Mouse (Mus musculus) intestine, embryonic 14.5 days (tissue): Measurements from ENCODE around the gene Atp6v0a2. TPM values are rescaled to one million over a fixed set of nuclear protein-coding genes. Genes with fewer than 3 reads are reported as not detected.
"Not testable (repeated sequence)": the region's sequence is repeated elsewhere in the genome, so short reads cannot be mapped to it uniquely, and the experiment has no call there.

ENCODE experiments used
- ATAC-seq: fragments of 200-750 bp; cut with Nextera tagmentation; replicated peaks from 2 replicates; pipeline ENCODE4 v1.8.0; 2017; ENCODE audit warnings: low read depth, moderate number of reproducible peaks, moderate TSS enrichment, moderate library complexity; ENCODE audit not compliant: low FRiP score, low TSS enrichment
- DNase-seq: peaks from one replicate; pipeline ENCODE4 v3.0.0-alpha.2; 2018; ENCODE audit warnings: low spot score
- H3K27ac ChIP-seq: fragments of 300-500 bp; sonication (generic); 2 replicates; pipeline ENCODE4 v1.5.1; 2014; ENCODE audit warnings: low read depth, mild to moderate bottlenecking, control low read depth
- H3K27me3 ChIP-seq: fragments of 300-500 bp; sonication (generic); replicated peaks from 2 replicates; pipeline ENCODE4 v1.6.1; 2014; ENCODE audit warnings: low read length, control low read depth; ENCODE audit not compliant: control insufficient read depth, insufficient read depth
- H3K36me3 ChIP-seq: fragments of 300-500 bp; sonication (generic); 2 replicates; pipeline ENCODE4 v1.6.1; 2014; ENCODE audit warnings: low read length, control low read depth; ENCODE audit not compliant: control insufficient read depth, insufficient read depth
- H3K4me1 ChIP-seq: fragments of 300-500 bp; sonication (generic); replicated peaks from 2 replicates; pipeline ENCODE4 v1.6.1; 2014; ENCODE audit warnings: low read length, control low read depth, mixed read lengths; ENCODE audit not compliant: control insufficient read depth, insufficient read depth
- H3K4me2 ChIP-seq: fragments of 300-500 bp; sonication (generic); 2 replicates; pipeline ENCODE4 v1.6.1; 2014; ENCODE audit warnings: low read length
- H3K4me3 ChIP-seq: fragments of 300-500 bp; sonication (generic); 2 replicates; pipeline ENCODE4 v1.5.1; 2014; ENCODE audit warnings: low read depth, low read length, control low read depth, mixed read lengths
- H3K9ac ChIP-seq: fragments of 300-500 bp; sonication (generic); 2 replicates; pipeline ENCODE4 v1.6.1; 2014; ENCODE audit warnings: mild to moderate bottlenecking, low read length
- H3K9me3 ChIP-seq: fragments of 300-500 bp; sonication (generic); 2 replicates; pipeline ENCODE4 v1.6.1; 2016; ENCODE audit warnings: low read length, control low read depth; ENCODE audit not compliant: control insufficient read depth
- WGBS: fragments of 180-500 bp; shearing (Covaris S2); extraction: QIAGEN DNeasy Blood & Tissue Kit; methylation state at CpG from one replicate; pipeline ENCODE4 v1.1.7; 2014; 5-methylcytosine and 5-hydroxymethylcytosine counted together
- polyA plus RNA-seq: library from polyadenylated mRNA; unstranded; fragments of >200 nt; fragmentation: Nextera tagmentation; extraction: Ambion mirVana; gene quantifications from 2 replicates; pipeline ENCODE4 v1.2.1, GENCODE M21; 2014

Gene Atp6v0a2
- polyA plus RNA-seq, 1 experiment from 2014 or later = 46.6 TPM

DNA sequence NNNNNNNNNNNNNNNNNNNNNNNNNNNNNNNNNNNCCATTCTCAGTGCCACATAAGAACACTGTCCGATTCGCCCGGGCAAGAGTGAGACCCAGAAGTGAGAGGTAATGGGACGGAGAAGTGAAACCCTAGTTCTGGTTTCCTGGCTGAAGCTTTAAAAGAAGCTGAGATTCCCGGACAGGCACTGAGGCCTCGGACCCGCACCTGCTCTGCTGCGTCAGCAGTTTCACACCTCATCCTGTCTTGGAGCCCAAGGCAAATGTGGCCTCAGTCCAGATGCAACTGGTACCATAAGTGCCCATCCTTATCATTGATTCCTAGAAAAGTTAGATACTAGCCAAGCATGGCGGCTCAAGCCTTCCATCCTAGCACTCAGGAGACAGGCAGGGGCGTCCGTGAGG, 3.3 kb downstream of the Atp6v0a2 start:
- Histone ChIP-seq H3K27me3 (no peaks in the 10 kb centered on the region), H3K27ac (no peak overlapping the region), H3K36me3 (peaks cover 25% of the 10 kb centered on the region), H3K4me3 (no peak overlapping the region), H3K9ac (no peak overlapping the region), H3K4me2 (no peak overlapping the region), H3K9me3 (no peaks in the 10 kb centered on the region), H3K4me1 (peaks cover 17% of the 10 kb centered on the region)
- DNase-seq = no peak
- 91% methylated on average over 11 of the region's 11 CpGs for WGBS
- ATAC-seq = no peak

DNA sequence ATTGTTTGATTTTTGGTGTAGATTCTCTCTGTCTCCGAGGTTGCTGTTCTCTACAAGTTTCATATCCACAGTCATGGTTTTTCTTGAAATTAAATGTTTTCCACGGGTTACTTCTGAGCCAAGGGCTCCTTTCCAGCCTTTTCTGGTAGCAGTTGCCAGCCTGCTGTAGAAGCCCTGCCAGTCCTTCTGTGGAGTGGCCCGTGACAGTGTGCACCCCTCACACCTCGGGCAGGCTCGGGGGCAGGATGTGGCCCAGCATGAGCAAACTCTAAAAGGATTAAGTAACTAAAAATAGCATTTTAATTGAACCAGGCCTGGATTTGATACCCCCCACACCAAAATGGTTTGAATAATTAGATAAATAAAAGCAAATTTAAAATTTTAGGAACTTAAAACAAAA, 4.1 kb downstream of the Atp6v0a2 start:
- no peak for ATAC-seq
- WGBS = 71% methylated on average over 5 of the region's 5 CpGs
- Histone ChIP-seq H3K4me1 (peaks cover 17% of the 10 kb centered on the region), H3K9me3 (no peaks in the 10 kb centered on the region), H3K9ac (no peak overlapping the region), H3K4me2 (no peak overlapping the region), H3K36me3 (peaks cover 33% of the 10 kb centered on the region), H3K27ac (no peak overlapping the region), H3K4me3 (no peak overlapping the region), H3K27me3 (no peaks in the 10 kb centered on the region)
- DNase-seq = no peak

DNA sequence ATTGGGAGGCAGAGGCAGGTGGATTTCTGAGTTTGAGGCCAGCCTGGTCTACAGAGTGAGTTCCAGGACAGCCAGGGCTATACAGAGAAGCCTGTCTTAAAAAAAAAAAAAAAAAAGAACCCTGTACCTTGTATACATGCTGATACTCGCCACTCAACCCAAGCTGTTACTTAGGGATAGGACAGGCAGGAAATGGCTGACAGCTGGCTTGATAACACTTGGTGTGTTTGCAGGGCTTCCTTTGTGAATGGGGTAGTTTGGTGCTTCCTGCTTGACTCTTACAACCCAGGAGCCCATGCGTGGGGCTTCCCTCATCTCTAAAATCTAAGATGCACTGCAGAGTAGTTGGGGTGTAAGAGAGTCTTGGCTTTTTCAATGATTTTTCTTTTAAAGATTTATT, 5.0 kb downstream of the Atp6v0a2 start:
- H3K4me1 ChIP-seq = peaks cover 11% of the 10 kb centered on the region
- H3K36me3 ChIP-seq = peaks cover 42% of the 10 kb centered on the region
- ATAC-seq = no peak

DNA sequence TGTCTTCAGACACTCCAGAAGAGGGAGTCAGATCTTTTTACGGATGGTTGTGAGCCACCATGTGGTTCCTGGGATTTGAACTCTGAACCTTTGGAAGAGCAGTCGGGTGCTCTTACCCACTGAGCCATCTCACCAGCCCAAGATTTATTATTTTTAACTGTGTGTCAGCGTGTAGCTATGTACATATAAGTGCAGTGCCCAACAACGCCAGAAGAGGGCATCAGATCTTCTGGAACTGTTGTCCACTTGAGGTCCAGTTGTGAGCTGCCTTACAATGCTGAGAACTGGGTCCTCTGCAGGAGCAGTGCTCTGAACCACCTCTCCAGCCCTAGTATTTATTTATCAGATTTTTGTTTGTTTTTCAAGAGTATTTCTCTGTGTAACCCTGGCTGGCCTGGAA, 6.7 kb downstream of the Atp6v0a2 start:
- not testable (repeated sequence) for DNase-seq, H3K27me3 ChIP-seq, H3K9me3 ChIP-seq, H3K4me1 ChIP-seq, H3K27ac ChIP-seq, ATAC-seq, H3K4me3 ChIP-seq, H3K9ac ChIP-seq, H3K4me2 ChIP-seq
- H3K36me3 ChIP-seq = peaks cover 59% of the 10 kb centered on the region
- WGBS = 83% methylated on average over 4 of the region's 4 CpGs

More for the DNA sequence above, 5.0 kb downstream of the Atp6v0a2 start:
- H3K9me3 ChIP-seq = no peaks in the 10 kb centered on the region
- no peak overlapping the region for H3K4me2 ChIP-seq
- no peak for DNase-seq
- no peak overlapping the region for H3K9ac ChIP-seq
- H3K27me3 ChIP-seq = no peaks in the 10 kb centered on the region
- no peak overlapping the region for H3K27ac ChIP-seq
- no peak overlapping the region for H3K4me3 ChIP-seq
- WGBS = 81% methylated on average over 2 of the region's 2 CpGs

DNA sequence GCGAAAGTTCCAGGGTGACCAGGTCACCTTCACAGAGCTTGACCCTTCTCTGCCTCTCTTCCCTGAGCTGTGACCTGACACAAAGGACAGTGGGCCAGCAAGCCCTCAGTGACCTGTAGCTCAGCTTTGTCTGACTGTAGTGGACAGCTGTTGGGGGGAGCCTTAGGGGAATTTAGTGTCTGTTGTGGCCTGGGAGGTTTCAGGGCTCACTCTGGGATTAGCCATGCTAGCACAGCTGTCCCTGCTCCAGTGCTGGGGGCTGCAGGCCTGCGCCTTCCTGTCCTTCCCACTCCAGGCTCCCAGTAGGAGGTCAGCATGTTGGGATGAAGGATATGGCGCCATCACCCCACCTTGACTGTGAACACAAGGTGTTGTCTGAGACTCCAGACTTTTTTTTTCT, 7.8 kb downstream of the Atp6v0a2 start:
- Histone ChIP-seq H3K27me3 (no peaks in the 10 kb centered on the region), H3K4me2 (no peak overlapping the region), H3K27ac (no peak overlapping the region), H3K4me3 (no peak overlapping the region), H3K36me3 (peaks cover 69% of the 10 kb centered on the region), H3K9me3 (no peaks in the 10 kb centered on the region), H3K9ac (no peak overlapping the region), H3K4me1 (no peaks in the 10 kb centered on the region)
- ATAC-seq (no peak), DNase-seq (no peak)
- 94% methylated on average over 3 of the region's 3 CpGs for WGBS

DNA sequence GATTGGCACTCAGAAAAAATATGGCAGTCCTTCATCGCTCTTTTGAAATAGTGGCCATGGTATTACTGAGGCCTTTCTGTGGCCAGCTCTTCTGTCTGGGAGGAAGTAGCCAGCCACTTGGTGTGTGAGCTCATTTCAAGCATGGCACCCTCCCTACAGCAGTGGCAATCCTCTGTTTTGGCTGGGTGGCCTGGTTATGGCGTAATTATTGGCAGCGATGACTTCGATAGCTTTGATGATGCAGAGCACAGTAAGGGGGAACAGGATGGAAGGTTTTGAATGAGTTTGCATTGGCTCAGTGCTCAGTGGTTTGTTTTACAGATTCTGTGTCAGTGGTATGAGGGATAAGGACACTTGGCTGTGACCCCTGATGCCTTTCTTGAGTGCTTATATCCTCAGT, 8.3 kb downstream of the Atp6v0a2 start:
- Histone ChIP-seq H3K4me2 (no peak overlapping the region), H3K9ac (no peak overlapping the region), H3K4me1 (no peaks in the 10 kb centered on the region), H3K4me3 (no peak overlapping the region), H3K36me3 (peaks cover 75% of the 10 kb centered on the region), H3K9me3 (no peaks in the 10 kb centered on the region), H3K27me3 (no peaks in the 10 kb centered on the region), H3K27ac (no peak overlapping the region)
- ATAC-seq (no peak), DNase-seq (no peak)
- WGBS = 94% methylated on average over 4 of the region's 4 CpGs

DNA sequence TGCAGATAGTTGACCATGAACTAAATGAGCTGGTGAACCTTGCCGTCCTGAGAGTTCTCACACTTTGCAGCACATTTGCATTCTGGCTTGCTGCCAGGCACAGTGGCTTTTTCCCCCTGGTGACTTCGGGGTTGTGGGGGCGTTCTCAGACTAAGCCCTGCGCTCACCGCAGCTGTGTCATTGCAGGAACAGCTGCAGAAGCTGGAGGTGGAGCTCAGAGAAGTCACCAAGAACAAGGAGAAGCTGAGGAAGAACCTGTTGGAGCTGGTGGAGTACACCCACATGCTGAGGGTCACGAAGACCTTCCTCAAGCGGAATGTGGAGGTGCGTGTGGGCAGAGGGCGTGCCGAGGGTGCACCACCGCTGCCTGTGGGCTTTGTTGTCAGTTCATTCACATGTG, 8.9 kb downstream of the Atp6v0a2 start:
- DNase-seq (no peak), ATAC-seq (no peak)
- WGBS = 91% methylated on average over 11 of the region's 11 CpGs
- H3K9me3 ChIP-seq = no peaks in the 10 kb centered on the region
- H3K9ac ChIP-seq = no peak overlapping the region
- no peaks in the 10 kb centered on the region for H3K4me1 ChIP-seq
- no peaks in the 10 kb centered on the region for H3K27me3 ChIP-seq
- no peak overlapping the region for H3K27ac ChIP-seq
- no peak overlapping the region for H3K4me2 ChIP-seq
- H3K36me3 ChIP-seq = peaks cover 81% of the 10 kb centered on the region
- no peak overlapping the region for H3K4me3 ChIP-seq

DNA sequence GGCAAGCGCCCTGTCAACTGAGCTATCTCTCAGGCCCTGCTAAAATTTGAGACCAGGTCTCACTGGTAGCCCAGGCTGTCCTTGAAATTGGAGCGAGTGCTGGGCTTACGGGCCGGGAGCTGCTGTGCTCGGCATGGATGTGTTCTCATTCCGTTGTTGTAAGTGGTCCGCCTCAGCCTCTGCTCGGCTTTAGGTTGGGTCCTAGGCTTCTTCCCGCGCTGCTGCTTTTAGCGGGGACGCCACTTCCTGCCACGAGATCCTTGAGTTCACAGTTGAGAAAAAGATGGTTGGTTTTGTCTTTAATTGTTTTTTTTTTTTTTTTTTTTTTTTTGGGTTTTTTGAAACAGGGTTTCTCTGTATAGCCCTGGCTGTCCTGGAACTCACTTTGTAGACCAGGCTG, 9.5 kb downstream of the Atp6v0a2 start:
- WGBS = 98% methylated on average over 13 of the region's 13 CpGs
- no peak overlapping the region for H3K9ac ChIP-seq
- DNase-seq = no peak

DNA sequence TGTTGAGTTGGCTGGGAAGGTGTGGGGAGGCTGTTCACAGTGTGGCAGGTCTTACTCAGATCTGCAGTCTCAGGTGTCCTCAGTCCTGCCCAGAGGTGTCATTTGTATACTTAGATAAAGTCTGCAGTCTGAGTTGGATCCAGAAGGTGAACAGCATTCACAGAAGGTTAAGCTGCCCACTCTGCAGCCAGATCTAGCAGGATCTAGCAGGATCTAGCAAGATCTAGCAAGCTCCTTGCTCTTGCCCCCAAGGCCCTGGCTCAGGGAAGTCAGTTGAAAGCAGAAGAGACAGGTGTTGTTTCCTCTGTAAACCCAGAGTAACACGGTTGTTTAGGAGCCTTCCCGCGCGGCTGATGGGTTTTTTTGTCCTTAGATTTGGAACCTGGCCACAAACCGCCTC, 85.4 kb downstream of the Atp6v0a2 start:
- ATAC-seq (no peak), DNase-seq (no peak)
- H3K36me3 ChIP-seq = peaks cover 69% of the 10 kb centered on the region
- no peak overlapping the region for H3K4me3 ChIP-seq
- no peaks in the 10 kb centered on the region for H3K4me1 ChIP-seq
- no peak overlapping the region for H3K4me2 ChIP-seq
- no peaks in the 10 kb centered on the region for H3K9me3 ChIP-seq
- no peak overlapping the region for H3K9ac ChIP-seq
- H3K27ac ChIP-seq = no peak overlapping the region
- WGBS = 88% methylated on average over 5 of the region's 5 CpGs
- no peaks in the 10 kb centered on the region for H3K27me3 ChIP-seq

More for the DNA sequence above, 9.5 kb downstream of the Atp6v0a2 start:
- H3K4me2 ChIP-seq = no peak overlapping the region
- H3K27me3 ChIP-seq = no peaks in the 10 kb centered on the region
- H3K4me1 ChIP-seq = no peaks in the 10 kb centered on the region
- no peak overlapping the region for H3K27ac ChIP-seq
- ATAC-seq = no peak
- no peak overlapping the region for H3K4me3 ChIP-seq
- H3K9me3 ChIP-seq = no peaks in the 10 kb centered on the region
- peaks cover 86% of the 10 kb centered on the region for H3K36me3 ChIP-seq
